Mouse (Mus musculus) 3134 (cell line): ENCODE measurements around the gene Sfxn1.
A peak's percentile ranks its signal among the peaks of the same experiment; 100 is the strongest.

ENCODE experiments used
- DNase-seq: peaks from one replicate; pipeline ENCODE4 v3.0.0-alpha.2; 2011; ENCODE audit warnings: low spot score; ENCODE audit not compliant: insufficient read length; ENCODE audit errors: extremely low read depth

The Sfxn1 gene

DNA sequence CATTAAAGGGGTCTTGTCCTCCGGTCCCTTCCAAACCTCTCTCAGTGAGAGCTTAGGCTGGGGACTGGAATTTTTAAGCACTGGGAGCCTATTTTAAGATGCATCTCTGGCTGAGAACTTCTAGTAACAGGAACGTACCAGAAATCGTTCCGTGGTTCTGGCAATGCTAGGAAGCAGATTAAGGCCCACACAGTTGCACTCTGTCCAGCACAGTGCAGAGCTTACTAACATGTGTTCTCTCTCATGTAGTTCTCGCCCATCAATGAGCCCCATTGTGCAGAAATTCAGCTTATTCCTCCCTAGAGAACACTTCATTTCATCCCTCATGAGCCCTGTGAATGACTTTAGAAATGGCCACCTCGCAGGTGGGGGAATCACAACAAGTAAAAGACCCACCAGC lies 44.1 kb downstream of the Sfxn1 start:
- no peak for DNase-seq

DNA sequence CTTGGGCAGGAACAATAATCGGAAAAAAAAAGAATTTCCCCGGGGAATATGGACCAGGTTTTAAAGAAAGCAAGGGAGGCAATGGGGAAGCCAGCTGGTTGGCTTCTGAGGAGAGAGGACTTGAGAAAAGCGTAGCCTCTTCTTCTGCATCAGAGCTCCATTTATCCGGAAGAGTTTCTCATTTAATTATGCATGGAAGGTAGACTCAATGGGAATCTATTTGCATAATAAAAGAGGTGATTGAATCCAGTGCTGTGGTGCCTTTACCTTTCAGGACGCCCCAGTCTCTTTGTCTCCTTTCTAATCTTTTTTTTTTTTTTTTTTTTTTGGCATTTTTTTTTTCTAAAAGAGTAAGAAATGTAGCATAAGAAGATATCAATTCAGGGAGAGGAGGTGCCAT lies 46.7 kb downstream of the Sfxn1 start:
- no peak for DNase-seq

DNA sequence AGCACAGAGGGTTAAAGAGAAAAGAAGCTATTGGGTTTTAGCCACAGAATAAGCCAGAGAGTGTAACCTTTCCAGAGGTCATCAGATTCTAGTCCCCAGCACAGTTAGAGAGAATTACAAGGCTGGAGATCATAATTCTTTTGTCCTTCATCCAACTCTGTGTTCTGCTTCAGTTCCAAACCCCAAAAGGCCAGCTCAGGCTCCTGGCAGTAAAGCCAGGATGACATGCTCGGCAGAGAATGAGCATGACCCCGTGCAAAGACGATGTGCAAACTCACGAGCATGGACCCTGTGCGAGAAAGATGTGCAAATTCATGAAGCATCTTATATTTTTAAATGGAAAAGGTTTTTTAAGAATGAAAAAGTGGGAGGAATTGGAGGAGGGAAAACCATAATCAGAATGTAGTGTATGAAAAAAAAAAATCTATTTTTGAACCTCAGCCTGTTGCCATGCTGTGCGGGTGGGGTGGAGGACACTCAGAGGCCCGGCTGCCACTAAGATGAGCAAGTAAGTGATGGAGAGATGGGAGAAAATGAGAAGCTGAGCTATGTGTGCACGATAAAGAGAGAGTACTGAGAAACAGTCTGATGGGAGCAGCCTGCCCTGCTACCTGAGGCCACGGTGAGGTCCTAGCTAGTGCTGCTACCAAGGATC lies 66.2 kb downstream of the Sfxn1 start:
- no peak for DNase-seq

DNA sequence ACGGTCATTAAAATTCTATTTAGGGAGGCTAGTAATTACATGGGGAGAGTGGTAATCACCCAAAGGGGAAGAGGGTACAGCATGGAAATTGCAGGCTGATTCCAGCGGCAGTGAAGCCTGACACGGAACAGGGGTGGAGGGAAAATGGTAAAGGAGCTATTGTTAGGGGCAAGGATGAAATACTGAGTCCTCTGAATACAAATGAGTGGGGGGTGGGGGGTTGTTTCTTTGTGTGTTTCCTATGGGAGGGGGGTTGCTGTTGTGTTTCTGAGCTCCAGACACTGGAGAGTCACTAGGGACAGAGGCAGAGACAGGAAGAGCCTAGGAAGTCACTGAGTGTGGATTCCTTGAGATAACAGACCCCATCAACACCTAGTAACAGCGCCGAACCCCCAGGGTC lies 72.1 kb downstream of the Sfxn1 start:
- DNase-seq, result no peak

DNA sequence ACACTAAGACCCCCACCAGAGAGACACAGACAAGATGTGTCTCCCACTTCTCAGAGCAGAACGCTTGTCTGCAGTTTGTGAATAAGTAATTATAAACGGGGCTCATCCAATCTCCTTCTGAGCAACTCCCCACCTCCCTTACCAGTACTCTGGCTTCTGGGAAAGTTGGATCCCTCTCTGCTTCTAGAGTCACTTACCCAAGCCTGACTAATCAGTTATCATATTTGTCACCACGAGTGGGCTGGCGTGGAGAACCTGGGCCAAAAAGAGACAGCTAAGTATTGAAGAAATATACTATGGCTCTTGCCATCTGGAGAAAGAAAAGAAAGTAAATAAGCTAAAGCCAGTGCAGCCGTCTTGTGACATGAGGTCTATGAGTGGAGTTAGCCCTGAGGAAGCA lies 73.0 kb downstream of the Sfxn1 start:
- no peak for DNase-seq

DNA sequence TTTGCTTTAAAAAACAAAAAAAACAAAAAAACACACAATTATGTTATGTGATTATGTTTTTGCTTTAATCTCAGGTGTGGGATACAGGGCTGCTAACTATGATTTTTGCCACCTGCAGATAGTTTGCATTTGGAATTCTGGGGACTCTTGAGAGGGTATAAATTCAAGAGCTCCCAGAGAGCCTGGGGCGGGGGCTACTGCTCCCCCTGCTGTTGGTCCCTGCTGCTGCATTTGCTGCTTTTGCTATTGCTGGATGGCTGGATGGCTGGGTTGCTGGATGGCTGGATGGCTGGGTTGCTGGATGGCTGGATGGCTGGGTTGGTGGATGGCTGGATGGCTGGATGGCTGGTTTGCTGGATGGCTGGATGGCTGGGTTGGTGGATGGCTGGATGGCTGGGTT lies 75.7 kb downstream of the Sfxn1 start:
- no peak for DNase-seq

DNA sequence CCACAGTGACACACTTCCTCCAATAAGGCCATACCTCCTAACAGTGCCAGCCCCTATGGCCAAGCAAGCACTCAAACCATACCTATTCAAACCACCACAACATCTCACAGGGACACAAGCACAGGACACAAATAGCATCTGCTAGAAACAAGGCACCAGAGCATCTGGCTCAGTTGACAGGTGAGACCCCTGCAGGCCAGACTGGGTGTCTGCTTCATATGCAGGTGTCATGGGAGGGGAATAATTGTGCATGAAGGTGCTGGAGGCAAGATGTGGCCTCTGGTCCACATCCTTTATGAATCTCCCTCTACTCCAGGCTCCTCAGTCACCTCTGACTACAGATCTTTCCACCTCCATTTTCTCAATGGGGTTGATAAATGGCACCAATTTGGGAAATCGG lies 80.8 kb downstream of the Sfxn1 start:
- DNase-seq, result no peak

DNA sequence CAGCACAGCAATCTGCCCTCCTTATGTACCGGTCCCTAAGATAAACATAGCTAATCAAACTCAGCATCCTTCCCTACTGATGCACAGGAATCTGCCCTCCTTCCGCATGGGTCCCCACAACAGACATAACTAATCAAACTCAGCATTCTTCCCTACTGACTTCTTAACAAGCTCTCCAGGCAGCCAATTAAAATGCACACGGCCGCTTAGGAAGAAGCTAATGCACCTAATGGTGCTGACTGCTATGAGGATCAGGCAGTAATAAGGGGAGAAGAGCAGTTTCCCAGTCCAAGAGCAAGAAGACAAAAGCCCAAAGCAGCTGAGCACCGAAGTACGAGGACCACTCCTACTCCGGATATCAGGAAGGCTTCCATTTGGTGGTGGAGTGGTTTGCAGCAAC lies 81.2 kb downstream of the Sfxn1 start:
- no peak for DNase-seq

DNA sequence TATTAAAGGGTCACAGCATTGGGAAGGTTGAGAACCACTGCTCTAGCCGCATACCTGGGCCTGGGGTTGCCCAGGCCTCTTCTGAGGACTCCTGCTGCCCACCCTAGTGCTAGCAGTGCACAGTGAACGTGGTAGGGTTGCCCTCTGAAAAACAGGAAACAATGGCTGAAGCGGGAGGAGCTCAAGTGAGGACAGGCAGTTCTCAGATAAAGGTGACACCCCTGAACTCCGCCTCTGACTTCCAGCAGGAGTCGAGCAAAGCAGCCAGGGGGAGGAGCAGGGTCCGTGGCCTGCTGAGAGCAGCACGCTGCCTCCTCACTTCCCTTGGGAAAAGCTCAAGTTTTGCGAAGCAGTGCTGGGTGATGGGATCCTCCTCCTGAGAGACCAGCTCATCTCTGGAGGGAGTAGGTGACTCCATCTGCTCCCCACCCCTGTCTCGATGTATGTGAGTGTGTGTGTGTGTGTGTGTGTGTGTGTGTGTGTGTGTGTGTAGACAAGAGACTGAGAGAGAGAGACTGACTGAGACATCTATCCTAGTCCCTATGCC lies 82.1 kb downstream of the Sfxn1 start:
- DNase-seq, result peak; percentile 23

DNA sequence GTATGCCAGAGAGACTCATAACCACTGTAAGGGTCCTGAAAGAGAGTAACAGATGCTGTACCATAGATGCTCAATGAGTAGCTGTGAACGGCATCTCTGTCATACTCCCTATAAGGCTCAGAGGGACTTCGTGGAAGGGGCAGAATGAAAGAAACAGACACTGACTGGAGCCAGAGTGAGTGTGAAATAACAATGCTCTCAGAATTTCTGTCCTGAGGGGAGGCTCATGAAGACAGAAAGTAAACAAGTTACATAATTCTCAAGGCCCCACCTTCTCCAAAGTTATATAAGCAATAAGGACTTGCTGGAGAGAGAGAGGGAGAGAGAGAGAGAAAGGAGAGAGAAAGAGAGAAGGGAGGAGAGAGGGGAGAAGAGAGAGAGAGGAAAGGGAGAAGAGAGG lies 84.2 kb downstream of the Sfxn1 start:
- no peak for DNase-seq
